Mouse (Mus musculus): ENCODE data around the gene Tmem39a. TPM values are rescaled to one million over a fixed set of nuclear protein-coding genes. Genes with fewer than 3 reads are reported as not detected.

Gene Tmem39a
- total RNA-seq, 2 experiments from 2014 or later: 24.3 to 25.3 TPM

GRCm38 (mm10) chr16:38625811-38626369 is 67.4 kb downstream of the Tmem39a start:
- DNase-seq (ENCODE audit: low spot score in 2 of 2): no peak

GRCm38 (mm10) chr16:38632147-38632546 is 73.6 kb downstream of the Tmem39a start:
- DNase-seq (ENCODE audit: low spot score in 2 of 2): peak; percentile 63 to 78

GRCm38 (mm10) chr16:38635833-38636390 is 77.4 kb downstream of the Tmem39a start:
- no peak for DNase-seq (ENCODE audit: low spot score in 2 of 2)

- DNase-seq (ENCODE audit: low spot score in 2 of 2): no peak
Measured at GRCm38 (mm10) chr16:38636682-38637081, 78.2 kb downstream of the Tmem39a start.

- DNase-seq (ENCODE audit: low spot score in 2 of 2): no peak
Measured at GRCm38 (mm10) chr16:38637085-38637484, 78.6 kb downstream of the Tmem39a start.

Other genes starting within 250 kb of the Tmem39a start
- gene Maats1, start 216.6 kb upstream of the Tmem39a start, total RNA-seq (2021): 1 to 10 TPM; 1.7 to 1.8 TPM
- gene Cox17, start 211.7 kb upstream of the Tmem39a start, total RNA-seq (2021): 10 to 100 TPM; 66.5 to 94.2 TPM
- gene Gm21987, start 211.7 kb upstream of the Tmem39a start, total RNA-seq (2021): not detected
- under 1 TPM; 0.23 to 0.42 TPM for gene Popdc2, start 196.5 kb upstream of the Tmem39a start, total RNA-seq (2021)
- gene Pla1a, start 125.6 kb upstream of the Tmem39a start, total RNA-seq (2021): under 1 TPM; 0.62 to 0.98 TPM
- 10 to 100 TPM; 60.5 to 62.9 TPM for gene Adprh, start 106.0 kb upstream of the Tmem39a start, total RNA-seq (2021)
- gene Cd80, start 103.1 kb upstream of the Tmem39a start, total RNA-seq (2021): under 1 TPM; 0.18 to 0.42 TPM
- gene Timmdc1, start 36.0 kb upstream of the Tmem39a start, total RNA-seq (2021): 10 to 100 TPM; 30.5 to 32.9 TPM
- gene Poglut1, start 8.4 kb upstream of the Tmem39a start, total RNA-seq (2021): 10 to 100 TPM; 39.4 to 44.2 TPM
- 10 to 100 TPM; 21.1 to 24.2 TPM for gene Arhgap31, start 154.6 kb downstream of the Tmem39a start, total RNA-seq (2021)
- 10 to 100 TPM; 27.7 to 31.2 TPM for gene B4galt4, start 183.6 kb downstream of the Tmem39a start, total RNA-seq (2021)
- gene Upk1b, start 241.6 kb downstream of the Tmem39a start, total RNA-seq (2021): under 1 TPM; 0.30 to 0.80 TPM

Measured in layer of hippocampus, postnatal 10 days (tissue).